Mouse (Mus musculus) intestine, embryonic 16.5 days (tissue): ENCODE results near the gene Shc1. TPM values are rescaled to one million over a fixed set of nuclear protein-coding genes. Genes with fewer than 3 reads are reported as not detected.
"Not testable (repeated sequence)": the region's sequence is repeated elsewhere in the genome, so short reads cannot be mapped to it uniquely, and the experiment has no call there.

Source experiments
- ATAC-seq: fragments of 200-750 bp; cut with Nextera tagmentation; 2 replicates; pipeline ENCODE4 v1.8.0; 2017; ENCODE audit warnings: moderate TSS enrichment, moderate library complexity
- H3K27ac ChIP-seq: fragments of 300-500 bp; sonication (generic); 2 replicates; pipeline ENCODE4 v1.5.1; 2014; ENCODE audit warnings: mild to moderate bottlenecking, low read length
- H3K27me3 ChIP-seq: fragments of 300-500 bp; sonication (generic); replicated peaks from 2 replicates; pipeline ENCODE4 v1.6.1; 2014; ENCODE audit warnings: low read length, control low read depth, mixed read lengths; ENCODE audit not compliant: control insufficient read depth, insufficient read depth
- H3K36me3 ChIP-seq: fragments of 300-500 bp; sonication (generic); 2 replicates; pipeline ENCODE4 v1.6.1; 2014; ENCODE audit warnings: low read length, control low read depth; ENCODE audit not compliant: control insufficient read depth, insufficient read depth
- H3K4me1 ChIP-seq: fragments of 300-500 bp; sonication (generic); 2 replicates; pipeline ENCODE4 v1.6.1; 2014; ENCODE audit warnings: low read length, control low read depth, mixed read lengths; ENCODE audit not compliant: control insufficient read depth, insufficient read depth
- H3K4me2 ChIP-seq: fragments of 300-500 bp; sonication (generic); 2 replicates; pipeline ENCODE4 v1.6.1; 2014; ENCODE audit warnings: low read depth, low read length, control low read depth
- H3K4me3 ChIP-seq: fragments of 300-500 bp; sonication (generic); 2 replicates; pipeline ENCODE4 v1.5.1; 2014; ENCODE audit warnings: mild to moderate bottlenecking, low read length
- H3K9ac ChIP-seq: fragments of 300-500 bp; sonication (generic); 2 replicates; pipeline ENCODE4 v1.6.1; 2014; ENCODE audit warnings: low read depth, low read length
- H3K9me3 ChIP-seq: fragments of 300-500 bp; sonication (generic); 2 replicates; pipeline ENCODE4 v1.6.1; 2016; ENCODE audit warnings: low read length, control low read depth; ENCODE audit not compliant: control insufficient read depth
- WGBS: fragments of 180-500 bp; shearing (Covaris S2); extraction: QIAGEN DNeasy Blood & Tissue Kit; methylation state at CpG from one replicate; pipeline ENCODE4 v1.1.7; 2014; 5-methylcytosine and 5-hydroxymethylcytosine counted together
- polyA plus RNA-seq: library from polyadenylated mRNA; unstranded; fragments of >200 nt; fragmentation: Nextera tagmentation; extraction: Ambion mirVana; gene quantifications from 2 replicates; pipeline ENCODE4 v1.2.1, GENCODE M21; 2015

Shc1 gene
- polyA plus RNA-seq, 1 experiment from 2014 or later, result 85.4 TPM

DNA sequence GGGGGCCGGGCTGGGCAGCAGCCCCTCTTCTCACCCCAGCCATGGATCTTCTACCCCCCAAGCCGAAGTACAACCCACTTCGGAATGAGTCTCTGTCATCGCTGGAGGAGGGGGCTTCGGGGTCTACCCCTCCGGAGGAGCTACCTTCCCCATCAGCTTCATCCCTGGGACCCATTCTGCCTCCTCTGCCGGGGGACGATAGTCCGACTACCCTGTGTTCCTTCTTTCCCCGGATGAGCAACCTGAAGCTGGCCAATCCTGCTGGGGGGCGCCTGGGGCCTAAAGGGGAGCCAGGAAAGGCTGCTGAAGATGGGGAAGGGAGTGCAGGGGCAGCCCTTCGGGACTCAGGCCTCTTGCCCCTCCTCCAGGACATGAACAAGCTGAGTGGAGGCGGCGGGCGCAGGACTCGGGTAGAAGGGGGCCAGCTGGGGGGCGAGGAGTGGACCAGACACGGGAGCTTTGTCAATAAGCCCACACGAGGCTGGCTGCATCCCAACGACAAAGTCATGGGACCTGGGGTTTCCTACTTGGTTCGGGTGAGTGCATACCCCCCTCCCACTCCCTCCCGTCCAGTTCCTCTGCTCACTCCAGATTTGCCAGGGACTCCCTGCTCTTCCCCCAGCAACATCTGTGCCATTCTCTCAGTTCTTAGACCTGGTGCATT lies 3.7 kb downstream of the Shc1 start:
- WGBS, result 15% methylated on average over 21 of the region's 22 CpGs
- peak overlapping the region; percentile 98 for H3K27ac ChIP-seq
- H3K9ac ChIP-seq, result peak overlapping the region; percentile 74
- no peaks in the 10 kb centered on the region for H3K9me3 ChIP-seq
- peaks cover 43% of the 10 kb centered on the region for H3K4me1 ChIP-seq
- H3K27me3 ChIP-seq, result no peaks in the 10 kb centered on the region
- peak overlapping the region; percentile 58 for H3K4me3 ChIP-seq
- ATAC-seq, result no peak
- H3K36me3 ChIP-seq, result 0 out of 2 replicates have a peak, but pooled peaks cover 3% of the 10 kb centered on the region
- H3K4me2 ChIP-seq, result peak overlapping the region; percentile 78

DNA sequence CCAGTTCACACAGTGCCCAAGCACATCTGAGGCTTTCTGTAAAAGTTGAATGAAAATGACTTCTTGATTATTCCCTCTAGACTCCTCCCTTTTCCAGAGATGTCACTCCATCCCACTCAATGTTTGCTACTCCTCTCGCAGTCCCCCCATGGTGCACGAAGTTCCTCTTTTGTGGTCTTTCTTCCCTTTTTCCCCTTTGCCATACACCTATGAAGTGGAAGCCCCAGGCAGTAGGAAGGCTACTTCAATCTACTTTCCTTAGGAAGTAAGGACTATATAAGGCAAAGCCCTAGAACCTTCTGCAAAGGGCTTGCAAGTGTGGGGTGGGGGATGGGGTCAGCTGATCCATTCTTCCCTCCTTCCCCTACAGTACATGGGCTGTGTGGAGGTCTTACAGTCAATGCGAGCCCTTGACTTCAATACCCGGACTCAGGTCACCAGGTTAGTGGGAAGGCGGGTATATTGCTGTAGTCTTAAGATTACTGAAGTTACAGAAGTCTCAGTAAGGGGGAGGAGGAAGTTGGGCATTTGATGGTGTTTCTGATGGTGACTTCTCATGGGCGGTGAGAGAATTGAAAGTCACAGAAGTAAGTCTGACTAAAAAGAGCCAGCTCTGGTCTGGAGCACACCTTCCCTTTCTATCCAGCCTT lies 4.4 kb downstream of the Shc1 start:
- H3K9me3 ChIP-seq, result no peaks in the 10 kb centered on the region
- H3K9ac ChIP-seq, result peak overlapping the region; percentile 74
- ATAC-seq, result no peak
- peaks cover 10% of the 10 kb centered on the region; the same call in 1 of the 2 replicates for H3K36me3 ChIP-seq
- peak overlapping the region; percentile 78 for H3K4me2 ChIP-seq
- 0 out of 2 replicates have a peak overlapping the region, but pooled peaks have one; percentile 98 for H3K27ac ChIP-seq
- 68% methylated on average over 6 of the region's 6 CpGs for WGBS
- peak overlapping the region; percentile 58 for H3K4me3 ChIP-seq
- H3K4me1 ChIP-seq, result peaks cover 43% of the 10 kb centered on the region
- H3K27me3 ChIP-seq, result no peaks in the 10 kb centered on the region

DNA sequence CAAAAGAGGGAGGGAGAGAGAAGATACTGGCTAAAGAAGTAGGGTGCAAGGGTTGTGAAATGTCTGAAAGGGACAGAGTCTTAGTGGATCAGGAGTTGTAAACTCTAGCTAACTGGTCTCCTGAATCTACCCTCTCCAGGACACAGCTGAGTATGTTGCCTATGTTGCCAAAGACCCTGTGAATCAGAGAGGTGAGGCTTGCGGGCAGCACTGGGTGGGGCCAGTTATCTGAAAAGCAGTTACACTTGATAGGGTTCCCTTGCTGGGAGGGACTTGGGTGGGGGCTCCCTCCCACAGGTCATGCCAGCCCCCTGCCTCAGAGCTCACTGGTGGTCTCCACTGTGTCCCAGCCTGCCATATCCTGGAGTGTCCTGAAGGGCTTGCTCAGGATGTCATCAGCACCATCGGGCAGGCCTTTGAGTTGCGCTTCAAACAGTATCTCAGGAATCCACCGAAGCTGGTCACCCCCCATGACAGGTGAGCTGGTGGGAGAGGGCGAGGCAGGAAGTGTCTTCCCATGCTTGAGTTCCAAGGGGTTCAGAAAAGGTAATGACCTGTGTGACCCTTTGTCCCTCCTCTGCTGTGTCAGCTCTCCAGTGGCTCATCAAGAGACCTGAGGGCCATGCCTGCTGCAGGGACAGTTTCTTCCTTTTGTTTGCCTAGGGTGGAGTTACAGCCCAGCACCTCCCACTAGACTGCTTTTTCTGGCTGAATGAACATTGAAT lies 6.3 kb downstream of the Shc1 start:
- Histone ChIP-seq H3K4me3 (no peak overlapping the region), H3K9me3 (no peaks in the 10 kb centered on the region), H3K36me3 (peaks cover 13% of the 10 kb centered on the region; the same call in 1 of the 2 replicates), H3K4me2 (no peak overlapping the region), H3K4me1 (peaks cover 43% of the 10 kb centered on the region), H3K9ac (no peak overlapping the region), H3K27me3 (no peaks in the 10 kb centered on the region), H3K27ac (peak overlapping the region; percentile 68)
- peak; percentile 32 for ATAC-seq
- 60% methylated on average over 5 of the region's 5 CpGs for WGBS

DNA sequence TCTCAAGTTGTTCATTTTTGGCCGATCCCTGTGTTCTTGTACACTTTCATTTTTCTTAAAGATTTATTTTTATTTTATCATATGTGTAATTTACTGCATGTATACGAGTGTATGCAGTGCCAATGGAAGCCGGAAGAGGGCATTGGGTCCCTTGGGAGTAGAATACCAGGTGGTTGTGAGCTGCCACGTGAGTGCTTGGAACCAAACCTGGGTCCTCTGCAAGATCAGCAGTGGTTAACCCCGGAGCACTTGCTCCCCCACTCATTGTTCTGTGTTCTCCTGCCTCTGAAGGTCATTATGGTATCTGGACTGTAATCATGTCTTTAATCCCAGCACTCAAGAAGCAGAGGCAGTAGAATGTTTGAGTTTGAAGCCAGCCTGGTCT lies 6.9 kb downstream of the Shc1 start:
- Histone ChIP-seq H3K4me2 (no peak overlapping the region), H3K36me3 (peaks cover 13% of the 10 kb centered on the region; the same call in 1 of the 2 replicates), H3K9ac (no peak overlapping the region), H3K4me3 (no peak overlapping the region), H3K4me1 (peaks cover 43% of the 10 kb centered on the region), H3K27me3 (no peaks in the 10 kb centered on the region), H3K9me3 (no peaks in the 10 kb centered on the region), H3K27ac (0 out of 2 replicates have a peak overlapping the region, but pooled peaks have one; percentile 9)
- ATAC-seq, result no peak
- WGBS, result 70% methylated on average over 5 of the region's 5 CpGs

DNA sequence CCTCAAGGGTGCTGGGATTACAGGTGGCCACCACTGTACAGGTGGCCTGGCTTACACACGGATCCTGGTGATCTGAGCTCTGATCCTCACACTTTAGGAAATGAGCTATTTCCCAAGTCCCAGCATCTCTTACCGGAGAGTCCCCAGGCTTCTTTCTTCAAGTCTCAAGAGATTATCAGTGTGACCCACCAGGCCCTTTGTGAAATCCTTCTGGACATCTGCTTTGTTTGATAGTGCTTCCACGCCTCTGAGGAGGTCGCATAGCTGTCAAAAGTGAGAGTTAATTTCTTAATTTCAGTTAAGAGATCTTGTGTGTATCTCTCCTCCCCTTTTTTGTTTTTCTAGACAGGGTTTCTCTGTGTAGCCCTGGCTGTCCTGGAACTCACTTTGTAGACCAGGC lies 7.6 kb downstream of the Shc1 start:
- H3K27ac ChIP-seq, result no peak overlapping the region
- no peak overlapping the region for H3K4me2 ChIP-seq
- H3K4me3 ChIP-seq, result no peak overlapping the region
- no peak overlapping the region for H3K9ac ChIP-seq
- H3K36me3 ChIP-seq, result peaks cover 13% of the 10 kb centered on the region; the same call in 1 of the 2 replicates
- 91% methylated on average over 4 of the region's 4 CpGs for WGBS
- no peak for ATAC-seq
- peaks cover 38% of the 10 kb centered on the region for H3K4me1 ChIP-seq
- no peaks in the 10 kb centered on the region for H3K27me3 ChIP-seq
- H3K9me3 ChIP-seq, result no peaks in the 10 kb centered on the region

DNA sequence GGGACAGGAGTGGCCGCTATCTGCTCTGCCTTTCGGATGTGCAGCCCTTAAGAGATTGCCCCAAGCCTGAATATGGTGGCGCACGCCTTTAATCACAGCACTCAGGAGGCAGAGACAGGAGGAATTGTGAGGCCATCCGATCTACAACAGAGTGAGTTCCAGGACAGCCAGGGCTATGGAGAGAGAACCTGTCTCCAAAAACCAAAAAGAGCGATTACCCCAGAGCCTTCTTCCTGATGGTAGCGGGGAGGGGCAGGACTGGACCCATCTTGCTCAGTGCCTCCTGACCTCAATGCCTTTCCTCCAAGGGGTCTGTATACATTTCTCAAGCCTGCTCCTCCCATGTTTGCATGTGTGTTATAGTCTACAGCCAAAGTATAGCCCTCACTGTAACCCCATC lies 10.8 kb downstream of the Shc1 start:
- WGBS, result 94% methylated on average over 7 of the region's 7 CpGs
- Histone ChIP-seq H3K4me1 (peaks cover 21% of the 10 kb centered on the region), H3K36me3 (peaks cover 17% of the 10 kb centered on the region)
- H3K9ac ChIP-seq, H3K27ac ChIP-seq, H3K9me3 ChIP-seq, H3K27me3 ChIP-seq, H3K4me2 ChIP-seq, ATAC-seq, H3K4me3 ChIP-seq: not testable (repeated sequence)

DNA sequence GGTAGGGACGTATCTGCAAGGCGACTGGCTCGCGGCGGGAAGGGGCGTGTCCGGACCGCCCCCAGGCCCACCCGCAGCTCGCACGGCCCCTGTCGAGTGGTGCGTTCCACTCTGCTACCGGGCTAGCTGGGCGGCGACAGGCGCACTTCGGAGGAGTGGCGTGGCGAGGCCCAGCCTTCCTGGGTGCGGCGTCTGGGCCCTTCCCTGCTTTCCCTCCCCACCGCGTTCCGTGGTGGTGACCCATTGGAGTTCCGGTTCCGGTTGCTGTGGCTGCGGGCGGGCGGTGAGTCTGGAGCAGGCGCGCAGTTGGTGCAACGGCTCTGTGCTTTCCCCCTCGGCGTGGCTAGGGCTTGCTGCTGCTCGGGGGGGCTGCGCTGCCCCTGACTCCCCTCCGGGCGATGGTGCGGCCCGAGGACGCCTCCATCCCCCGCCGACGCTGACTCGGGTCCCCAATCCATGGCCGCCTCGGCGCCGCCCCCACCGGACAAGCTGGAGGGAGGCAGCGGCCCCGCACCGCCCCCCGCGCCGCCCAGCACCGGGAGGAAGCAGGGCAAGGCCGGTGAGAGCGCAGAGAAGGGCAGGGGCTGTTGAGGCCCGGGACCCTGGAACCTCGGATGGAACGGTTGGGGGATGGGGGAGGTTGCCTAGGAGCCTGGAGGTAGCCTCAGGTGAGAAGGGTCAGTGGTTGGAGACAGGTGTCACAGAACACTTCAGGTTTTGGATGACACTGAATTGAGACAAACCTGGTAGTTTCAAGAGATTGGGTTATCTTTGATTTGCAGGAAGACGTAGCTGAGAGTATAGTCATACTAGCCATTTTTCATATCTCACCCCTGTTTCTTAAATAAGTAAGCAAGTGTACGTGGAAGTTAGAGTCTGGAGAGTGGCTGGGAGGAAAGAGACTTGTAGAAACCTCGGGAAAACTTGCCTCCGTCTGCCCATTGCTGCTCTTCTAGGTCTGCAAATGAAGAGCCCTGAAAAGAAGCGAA lies 12.2 kb downstream of the Shc1 start, which contains the start of gene Pygo2:
Gene Pygo2, plus strand, starts transcription at position 44 of the 989 bp plus-strand sequence.
- H3K4me3 ChIP-seq, result peak within 1 kb of the TSS; percentile 100
- peak; percentile 99 for ATAC-seq
- no peaks in the 10 kb centered on the region for H3K27me3 ChIP-seq
- peaks cover 15% of the 10 kb centered on the region for H3K36me3 ChIP-seq
- H3K4me1 ChIP-seq, result peaks cover 9% of the 10 kb centered on the region
- 2% methylated on average over 68 of the region's 68 CpGs for WGBS
- peak within 1 kb of the TSS; percentile 93 for H3K27ac ChIP-seq
- H3K9ac ChIP-seq, result peak within 1 kb of the TSS; percentile 99
- H3K9me3 ChIP-seq, result no peaks in the 10 kb centered on the region
- H3K4me2 ChIP-seq, result peak within 1 kb of the TSS; percentile 84

DNA sequence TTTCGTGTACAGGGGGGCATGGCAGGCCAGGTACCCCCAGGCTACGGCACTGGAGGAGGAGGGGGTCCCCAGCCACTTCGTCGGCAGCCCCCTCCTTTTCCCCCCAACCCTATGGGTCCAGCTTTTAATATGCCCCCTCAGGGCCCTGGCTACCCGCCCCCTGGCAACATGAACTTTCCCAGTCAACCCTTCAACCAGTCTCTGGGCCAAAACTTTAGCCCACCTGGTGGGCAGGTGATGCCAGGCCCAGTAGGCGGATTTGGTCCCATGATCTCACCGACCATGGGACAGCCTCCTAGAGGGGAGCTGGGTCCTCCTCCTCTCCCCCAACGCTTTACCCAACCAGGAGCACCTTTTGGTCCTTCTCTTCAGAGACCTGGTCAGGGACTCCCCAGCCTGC lies 14.4 kb downstream of the Shc1 start:
- ATAC-seq, result no peak
- 94% methylated on average over 6 of the region's 8 CpGs for WGBS
- H3K27me3 ChIP-seq, result no peaks in the 10 kb centered on the region

More for the DNA sequence above, 14.4 kb downstream of the Shc1 start:
- Histone ChIP-seq H3K4me2 (no peak overlapping the region), H3K4me3 (no peak overlapping the region), H3K27ac (no peak overlapping the region), H3K4me1 (peaks cover 18% of the 10 kb centered on the region), H3K36me3 (peaks cover 9% of the 10 kb centered on the region), H3K9ac (no peak overlapping the region), H3K9me3 (no peaks in the 10 kb centered on the region)
